Mouse (Mus musculus) telencephalon, adult 2 months (tissue): ENCODE results near the gene Wdr27.
"Not testable (repeated sequence)": the region's sequence is repeated elsewhere in the genome, so short reads cannot be mapped to it uniquely, and the experiment has no call there.

ENCODE experiments used
- DNase-seq: peaks from one replicate; pipeline ENCODE4 v3.0.0-alpha.2; 2011; ENCODE audit warnings: low read depth, low spot score

The Wdr27 gene

GRCm38 (mm10) chr17:14931469-14931868 lies 11.5 kb downstream of the Wdr27 start:
- DNase-seq: no peak

DNA sequence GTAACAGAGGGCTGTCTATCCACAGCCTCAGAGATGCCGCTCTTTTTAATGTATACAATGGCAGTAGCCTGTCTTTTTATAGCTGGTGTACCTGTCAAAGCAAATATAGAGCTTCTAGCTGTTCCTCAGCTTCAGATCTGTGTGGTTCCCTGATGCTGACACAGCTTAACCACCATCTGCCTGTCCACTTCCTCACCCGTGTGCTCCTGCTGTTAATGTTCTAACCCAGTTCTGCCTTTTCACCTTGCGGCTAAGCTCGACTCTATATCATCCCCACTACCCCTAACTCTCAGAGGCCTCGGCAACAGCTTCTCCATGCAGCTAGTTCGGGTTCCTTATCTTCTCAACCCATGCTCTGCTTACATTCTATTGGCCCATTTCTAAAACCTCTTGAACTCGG lies 12.3 kb downstream of the Wdr27 start:
- DNase-seq: no peak

DNA sequence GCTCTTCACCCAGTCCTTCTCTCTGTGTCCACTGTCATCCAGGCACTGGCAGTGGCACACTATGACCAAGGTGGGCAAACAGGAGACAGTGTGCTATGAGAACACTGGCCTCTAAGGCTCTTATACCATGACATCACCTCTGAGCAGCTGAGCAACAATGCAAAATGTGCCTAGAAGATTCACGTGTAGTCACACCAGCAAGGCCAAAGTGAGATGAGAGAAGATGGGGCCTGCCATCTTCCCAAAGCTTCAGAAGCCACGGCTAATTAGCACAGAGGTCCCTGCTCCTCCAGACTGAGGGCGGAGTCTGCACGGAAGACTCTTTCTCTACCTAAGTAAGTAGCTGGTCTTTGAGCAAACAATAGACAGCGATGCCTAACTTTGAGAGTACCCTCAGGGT lies 14.3 kb downstream of the Wdr27 start:
- no peak for DNase-seq

DNA sequence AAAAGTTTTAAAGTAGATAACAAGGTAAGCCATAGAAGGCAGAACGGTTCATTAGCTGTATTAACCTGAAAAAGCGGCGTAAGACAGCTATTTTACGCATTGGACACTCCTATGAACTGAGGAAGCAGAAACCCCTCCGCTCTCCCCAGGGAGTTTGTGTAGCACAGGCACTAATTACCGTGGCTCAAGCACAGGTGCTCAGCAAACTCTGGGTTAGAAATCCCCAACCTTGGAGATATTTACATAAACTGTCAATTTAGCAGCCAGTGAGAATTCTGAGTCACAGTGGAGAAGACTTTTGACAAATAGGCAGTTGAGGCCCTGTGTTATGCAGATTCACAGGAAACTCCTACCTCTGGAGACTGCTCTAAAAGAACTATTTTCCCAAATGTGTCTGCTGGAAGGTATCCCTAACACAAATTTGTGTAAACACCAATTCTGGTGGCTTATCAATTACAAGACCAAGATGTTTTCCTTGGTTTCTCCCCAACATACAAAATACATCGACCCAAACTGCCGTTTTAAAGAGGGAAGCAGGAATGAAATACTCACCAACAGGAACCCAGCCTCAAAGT lies 15.2 kb downstream of the Wdr27 start:
- no peak for DNase-seq

DNA sequence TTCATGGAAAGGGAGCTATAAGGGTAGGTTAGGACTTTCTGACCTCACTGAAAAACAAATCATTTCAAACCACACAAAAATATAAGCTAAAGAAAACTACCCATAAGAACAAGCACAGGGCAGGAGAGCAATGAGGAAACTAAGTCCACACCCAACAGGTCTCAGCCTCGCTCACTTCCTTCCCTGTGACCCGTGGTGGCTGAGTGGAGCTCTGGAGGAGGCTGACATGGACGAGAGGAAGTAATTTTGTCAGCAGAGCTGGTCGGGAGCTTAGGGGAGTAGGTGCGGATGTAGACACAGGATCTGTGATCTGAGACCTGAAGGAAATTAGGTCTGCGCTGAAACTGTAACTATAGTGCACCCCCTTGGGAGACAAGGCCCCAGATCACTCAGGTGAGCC lies 21.4 kb downstream of the Wdr27 start:
- no peak for DNase-seq

DNA sequence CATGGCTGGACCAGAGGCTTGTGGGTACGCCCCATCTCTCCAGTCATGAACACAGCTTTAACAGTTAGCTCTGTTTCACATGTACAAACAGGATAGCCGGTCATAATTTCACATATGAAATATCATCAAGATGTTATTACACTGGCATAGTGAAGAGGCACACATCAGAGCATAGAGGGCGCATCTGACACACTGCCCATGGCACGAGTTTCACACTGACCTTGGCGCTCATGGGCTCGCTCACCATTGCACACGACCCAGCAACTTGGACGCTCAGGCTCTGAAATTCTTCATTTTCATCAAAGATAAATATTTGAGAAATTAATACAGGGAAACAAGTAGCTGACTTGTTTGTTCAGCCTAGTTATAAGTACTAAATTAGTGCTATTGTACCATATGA lies 25.1 kb downstream of the Wdr27 start:
- DNase-seq: no peak

DNA sequence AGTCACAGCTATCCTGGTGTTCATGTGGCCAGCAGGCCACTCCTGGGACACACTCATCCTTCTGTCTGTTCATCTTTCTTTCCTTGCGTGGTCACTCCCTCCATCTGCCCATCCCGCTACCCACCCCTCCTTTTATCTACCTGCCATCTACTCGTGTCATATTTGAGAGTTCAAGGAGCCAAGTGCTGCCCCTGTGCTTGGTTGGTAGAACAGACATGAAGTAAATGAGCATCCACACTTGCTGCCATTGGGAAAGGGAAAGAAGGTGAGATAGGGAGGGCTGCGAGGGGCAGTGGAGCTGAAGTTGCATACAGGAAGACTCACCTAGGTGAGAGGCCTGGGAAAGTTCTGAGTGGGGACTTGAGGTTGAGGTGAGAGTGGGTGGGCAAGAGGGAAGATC lies 28.6 kb downstream of the Wdr27 start:
- DNase-seq: no peak

- DNase-seq: no peak
Observed at GRCm38 (mm10) chr17:14912981-14913380, 30.0 kb downstream of the Wdr27 start.

DNA sequence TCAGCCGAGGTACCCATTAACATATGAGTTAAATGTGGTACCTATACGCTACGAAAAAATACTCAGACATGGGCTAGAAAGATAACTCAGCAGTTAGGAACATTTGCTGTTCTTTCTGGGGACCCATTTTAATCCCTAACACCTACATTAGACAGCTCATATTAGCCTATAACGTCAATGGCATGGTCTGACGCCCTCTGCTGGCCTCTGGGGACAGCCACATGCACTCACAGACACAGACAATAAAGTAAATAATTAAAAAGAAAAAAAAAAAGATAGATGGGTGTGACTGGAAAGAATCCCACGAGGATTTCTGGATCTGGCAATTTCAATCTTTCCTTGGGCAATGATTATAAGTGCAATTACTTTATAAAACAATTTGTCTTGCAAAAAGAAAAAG lies 30.5 kb downstream of the Wdr27 start:
- DNase-seq: no peak

DNA sequence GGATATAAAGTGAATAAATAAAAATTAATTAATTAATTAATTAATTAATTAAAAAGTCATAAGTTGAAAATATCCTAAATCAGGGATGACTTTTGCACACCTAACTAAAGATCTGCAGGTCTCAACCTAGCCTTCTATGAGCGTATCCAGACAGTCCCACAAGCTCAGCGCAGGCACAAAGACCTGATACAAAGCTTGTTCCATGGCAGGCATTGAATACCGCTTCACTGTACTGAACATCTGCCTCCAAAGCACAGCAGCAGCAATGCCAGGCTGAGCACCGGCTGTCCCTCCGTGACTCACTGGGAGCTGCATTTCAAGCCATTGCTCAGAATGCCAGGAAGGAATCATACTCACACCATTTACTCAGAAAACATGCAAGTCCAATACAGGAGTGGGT lies 32.2 kb downstream of the Wdr27 start:
- DNase-seq: no peak

DNA sequence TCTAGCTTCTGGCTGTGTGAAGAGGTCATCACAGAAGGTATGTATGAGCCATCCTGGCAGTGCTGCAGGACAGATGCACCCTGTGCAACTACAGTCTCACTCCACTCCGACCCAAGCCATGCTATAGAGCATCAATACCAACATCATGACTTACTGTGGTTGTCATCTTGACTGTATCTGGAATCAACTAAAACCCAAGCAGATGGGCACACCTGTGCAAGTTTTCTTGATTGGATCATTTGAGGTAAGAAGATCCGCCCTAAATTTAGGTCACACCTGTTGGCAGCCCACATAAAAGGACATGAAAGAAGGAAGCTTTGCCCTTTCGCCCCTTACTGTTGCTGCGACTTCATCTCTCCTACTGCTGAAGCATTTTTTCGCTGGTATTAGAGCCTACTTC lies 33.6 kb downstream of the Wdr27 start:
- no peak for DNase-seq

DNA sequence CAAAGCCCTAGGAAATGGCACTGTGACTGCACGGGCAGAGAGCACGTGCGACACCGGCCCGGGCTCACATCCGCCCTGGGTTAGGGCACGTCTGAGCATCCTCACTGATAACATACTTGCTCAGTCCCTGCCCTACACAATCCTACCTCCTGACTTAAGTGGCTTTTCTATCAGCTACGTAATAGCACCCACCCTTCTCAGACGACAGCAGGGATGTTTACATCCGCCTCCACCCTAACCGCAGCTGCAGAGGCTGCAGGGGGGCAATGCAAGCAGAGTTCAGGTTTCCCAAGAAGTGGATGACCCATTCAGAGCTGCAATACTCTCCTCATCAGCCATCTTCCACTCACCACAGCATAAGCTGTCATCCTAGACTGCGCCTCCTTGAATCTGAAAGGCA lies 35.8 kb downstream of the Wdr27 start:
- no peak for DNase-seq

GRCm38 (mm10) chr17:14906611-14907010 lies 36.3 kb downstream of the Wdr27 start:
- DNase-seq: no peak

- DNase-seq: peak; percentile 45
Observed at GRCm38 (mm10) chr17:14904637-14905265, 38.2 kb downstream of the Wdr27 start.

DNA sequence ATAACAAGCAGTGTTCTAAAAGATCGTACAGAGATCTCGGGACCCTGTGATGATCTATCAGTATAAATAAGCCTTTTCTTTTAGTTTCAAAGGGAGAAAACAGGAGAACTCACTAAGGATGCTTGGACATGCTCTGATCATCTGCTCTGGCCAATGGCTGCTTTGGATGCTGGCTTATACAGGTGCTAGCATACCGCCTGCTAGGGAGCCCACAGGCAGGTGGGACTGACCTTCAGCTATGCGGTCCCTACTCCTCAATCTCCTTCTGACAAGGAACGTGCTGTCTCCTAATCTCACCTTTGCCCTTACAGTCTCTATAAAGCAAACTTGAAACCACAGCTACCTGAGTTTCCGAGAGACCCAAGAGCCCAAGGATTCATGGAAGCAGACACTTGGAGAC lies 38.8 kb downstream of the Wdr27 start:
- no peak for DNase-seq

DNA sequence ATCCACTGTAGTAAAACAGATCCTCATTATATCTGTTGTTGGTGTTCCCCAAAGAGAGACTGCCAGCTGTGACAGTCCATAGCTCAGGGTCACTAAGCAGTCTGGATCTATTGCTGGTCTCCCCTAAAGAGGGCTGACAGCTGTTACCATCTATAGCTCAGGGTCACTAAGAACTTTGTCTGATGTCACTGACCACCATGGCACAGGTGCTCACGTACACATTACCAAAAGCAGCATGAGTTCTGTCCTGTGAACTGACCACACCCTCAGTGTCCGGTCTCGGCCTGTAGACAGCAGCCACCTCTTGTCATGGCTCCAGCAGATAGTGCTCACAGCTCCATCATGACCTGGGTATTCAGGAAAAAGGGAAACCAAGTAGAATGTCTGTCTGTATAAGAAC lies 39.7 kb downstream of the Wdr27 start:
- DNase-seq: no peak

DNA sequence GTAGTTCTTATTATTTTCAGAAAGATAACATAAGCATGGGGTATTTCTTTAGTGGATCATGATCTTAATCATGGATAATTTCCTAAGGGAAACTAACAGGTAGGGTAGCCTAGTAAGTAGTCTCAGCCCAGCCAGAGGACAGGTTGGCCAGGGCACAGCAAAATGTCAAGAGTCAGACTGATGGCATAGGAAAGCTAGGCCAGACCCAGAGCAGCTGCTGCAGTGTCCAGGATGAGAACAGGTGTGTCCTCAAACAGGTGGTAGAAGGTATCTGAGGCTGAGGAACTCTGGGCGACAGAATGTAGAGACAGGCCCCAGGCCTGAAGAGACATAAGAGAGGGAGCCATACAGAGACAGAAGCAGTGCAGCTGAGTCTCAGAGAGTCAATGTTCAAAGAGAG lies 44.0 kb downstream of the Wdr27 start:
- no peak for DNase-seq

- DNase-seq: not testable (repeated sequence)
Observed at GRCm38 (mm10) chr17:14895058-14895457, 47.9 kb downstream of the Wdr27 start.

GRCm38 (mm10) chr17:14886933-14887332 lies 56.0 kb downstream of the Wdr27 start:
- DNase-seq: no peak

DNA sequence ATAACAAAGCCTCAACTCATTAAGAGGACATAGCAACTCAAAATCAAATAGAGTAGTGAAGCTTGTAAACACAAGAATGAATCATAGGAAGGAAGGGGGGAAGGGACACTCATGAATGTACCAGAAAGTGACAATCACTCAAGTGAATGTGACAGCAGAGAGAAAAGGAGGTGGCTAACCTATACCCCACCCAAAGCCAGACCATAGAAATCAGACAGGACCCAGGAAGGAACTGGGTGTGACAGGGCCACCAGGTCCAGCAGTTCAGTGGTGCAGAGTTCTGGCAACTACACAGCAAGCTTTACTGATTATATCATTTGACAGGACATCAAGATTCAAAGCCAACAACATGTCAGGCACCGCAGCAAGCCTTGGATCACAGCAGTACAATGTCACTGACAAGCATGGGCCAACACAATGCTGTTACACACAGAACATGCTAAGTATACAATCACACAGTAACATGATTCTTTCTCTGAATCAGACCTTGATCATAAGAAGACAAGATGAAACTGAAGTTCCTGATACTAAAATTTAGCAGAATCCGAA lies 68.2 kb downstream of the Wdr27 start:
- DNase-seq: no peak

GRCm38 (mm10) chr17:14860220-14860619 lies 82.7 kb downstream of the Wdr27 start:
- no peak for DNase-seq

DNA sequence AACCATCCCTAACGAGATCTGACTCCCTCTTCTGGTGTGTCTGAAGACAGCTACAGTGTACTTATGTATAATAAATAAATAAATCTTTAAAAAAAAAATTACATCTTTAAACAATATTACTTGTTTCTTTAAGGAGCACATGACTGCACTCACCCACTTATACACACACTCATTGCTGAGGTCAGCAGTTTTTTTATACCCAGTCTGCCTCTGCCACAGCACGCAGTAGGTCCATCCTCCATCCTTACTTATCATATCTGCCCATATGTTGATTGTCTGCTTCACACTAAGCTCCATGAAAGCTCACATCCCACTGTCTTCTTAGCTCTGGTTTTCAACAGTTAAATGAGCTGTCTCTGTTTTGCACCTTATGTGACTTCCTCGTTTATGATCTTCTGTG lies 95.2 kb downstream of the Wdr27 start:
- DNase-seq: no peak

- DNase-seq: no peak
Observed at GRCm38 (mm10) chr17:14846880-14847279, 96.1 kb downstream of the Wdr27 start.
